9 mouse cellular contexts compared by ENCODE assay signal in genomic region chr2:157059166-157059565, GRCm38 (mm10). TPM values are rescaled to one million over a fixed set of nuclear protein-coding genes. Genes with fewer than 3 reads are reported as not detected.
DNase-seq lines count a peak whose midpoint lies in the region; ATAC-seq and TF ChIP-seq lines count a peak whose summit lies in the region.
"Had no signal": no experiment of that assay in that cellular context is flagged by ENCODE, and none has a peak within 500 bp of the region (broad histone marks: within the 10 kb centered on the region; RNA-seq: fewer than 3 reads in every experiment).

No protein-coding gene starts in this region.

- peaks cover 7% of the 10 kb centered on the region for H3K4me1 ChIP-seq in kidney, adult 2 months (ENCODE audit: control insufficient read depth, insufficient read depth, low read length)
- H3K4me1 ChIP-seq in embryonic facial prominence, embryonic 14.5 days (ENCODE audit: control insufficient read depth, insufficient read depth, low read length) = peaks cover 37% of the 10 kb centered on the region
- peaks cover 21% of the 10 kb centered on the region for H3K4me1 ChIP-seq in intestine, embryonic 14.5 days (replicated peaks; ENCODE audit: control insufficient read depth, insufficient read depth, low read length)
- H3K4me1 ChIP-seq in neural tube, embryonic 12.5 days = peaks cover 39% of the 10 kb centered on the region

- no peak; the same call in 1 of the 2 replicates for ATAC-seq in embryonic facial prominence, embryonic 14.5 days (ENCODE audit: low read depth)
- ATAC-seq in intestine, embryonic 14.5 days (replicated peaks; ENCODE audit: low FRiP score, low TSS enrichment, low read depth) = no peak
- peak; percentile 38; the same call in 1 of the 2 replicates for ATAC-seq in neural tube, embryonic 12.5 days (ENCODE audit: low FRiP score, low read depth)
- ATAC-seq in megakaryocyte-erythroid progenitor cell, adult 5-6 weeks (replicated peaks; ENCODE audit: low FRiP score, low TSS enrichment, poor library complexity, severe bottlenecking) = no peak

- H3K4me2 ChIP-seq in embryonic facial prominence, embryonic 14.5 days (ENCODE audit: low read depth, low read length) = peak overlapping the region; percentile 50
- H3K4me2 ChIP-seq in intestine, embryonic 14.5 days (ENCODE audit: low read length) = peak overlapping the region; percentile 39
- peak overlapping the region; percentile 50 for H3K4me2 ChIP-seq in neural tube, embryonic 12.5 days (replicated peaks)

- peak overlapping the region; percentile 35; the same call in 1 of the 2 replicates for H3K27ac ChIP-seq in kidney, adult 2 months (ENCODE audit: insufficient read depth, low read depth, low read length)
- H3K27ac ChIP-seq in embryonic facial prominence, embryonic 14.5 days (replicated peaks; ENCODE audit: low read depth, low read length) = peak overlapping the region; percentile 85
- peak overlapping the region; percentile 82 for H3K27ac ChIP-seq in intestine, embryonic 14.5 days (ENCODE audit: low read depth)
- peak overlapping the region; percentile 18; the same call in 1 of the 2 replicates for H3K27ac ChIP-seq in neural tube, embryonic 12.5 days

- H3K4me3 ChIP-seq in kidney, adult 2 months (ENCODE audit: insufficient read depth, low read depth, low read length) = no peak overlapping the region
- no peak overlapping the region for H3K4me3 ChIP-seq in embryonic facial prominence, embryonic 14.5 days (ENCODE audit: low read depth, low read length)
- 0 out of 2 replicates have a peak overlapping the region, but pooled peaks have one; percentile 2 for H3K4me3 ChIP-seq in intestine, embryonic 14.5 days (ENCODE audit: low read depth, low read length)
- no peak overlapping the region for H3K4me3 ChIP-seq in neural tube, embryonic 12.5 days

- no peak for TF ChIP-seq CTCF in kidney, adult 2 months (conservative IDR thresholded peaks at IDR 0.05; ENCODE audit: insufficient read depth, insufficient read length, low read depth, low read length)

- TF ChIP-seq POLR2A in kidney, adult 2 months (IDR thresholded peaks at IDR 0.05; ENCODE audit: low read depth, low read length) = no peak

- no peaks in the 10 kb centered on the region for H3K27me3 ChIP-seq in kidney, adult 2 months (replicated peaks; ENCODE audit: control insufficient read depth, insufficient read depth, low read length)
- no peaks in the 10 kb centered on the region for H3K27me3 ChIP-seq in embryonic facial prominence, embryonic 14.5 days (replicated peaks; ENCODE audit: control insufficient read depth, insufficient read depth, low read length)
- H3K27me3 ChIP-seq in intestine, embryonic 14.5 days (replicated peaks; ENCODE audit: control insufficient read depth, insufficient read depth, low read length) = no peaks in the 10 kb centered on the region
- H3K27me3 ChIP-seq in neural tube, embryonic 12.5 days (replicated peaks) = no peaks in the 10 kb centered on the region

- DNase-seq in kidney, adult 2 months = no peak
- DNase-seq in kidney, postnatal 36 days = no peak
- no peak for DNase-seq in embryonic facial prominence, embryonic 14.5 days (ENCODE audit: low spot score)
- no peak for DNase-seq in intestine, embryonic 14.5 days (ENCODE audit: low spot score)
- DNase-seq in thymus, postnatal 36 days = no peak
- no peak for DNase-seq in thymus, adult 18-20 months

- H3K9ac ChIP-seq in embryonic facial prominence, embryonic 14.5 days (ENCODE audit: low read depth, low read length) = peak overlapping the region; percentile 15; the same call in 1 of the 2 replicates
- no peak overlapping the region for H3K9ac ChIP-seq in intestine, embryonic 14.5 days (ENCODE audit: low read length)
- no peak overlapping the region for H3K9ac ChIP-seq in neural tube, embryonic 12.5 days

- 59% methylated on average over 8 of the region's 8 CpGs for WGBS in kidney, adult 2 months
- WGBS in embryonic facial prominence, embryonic 14.5 days = 59% methylated on average over 8 of the region's 8 CpGs
- 59% methylated on average over 8 of the region's 8 CpGs for WGBS in intestine, embryonic 14.5 days
- 51% methylated on average over 8 of the region's 8 CpGs for WGBS in neural tube, embryonic 12.5 days

- H3K36me3 ChIP-seq in kidney, adult 2 months (ENCODE audit: control insufficient read depth, insufficient read depth, low read length) = no peaks in the 10 kb centered on the region
- H3K36me3 ChIP-seq in embryonic facial prominence, embryonic 14.5 days (ENCODE audit: control insufficient read depth, insufficient read depth, low read length) = peaks cover 35% of the 10 kb centered on the region
- peaks cover 32% of the 10 kb centered on the region for H3K36me3 ChIP-seq in intestine, embryonic 14.5 days (ENCODE audit: control insufficient read depth, insufficient read depth, low read length)
- peaks cover 43% of the 10 kb centered on the region for H3K36me3 ChIP-seq in neural tube, embryonic 12.5 days

- H3K9me3 ChIP-seq in embryonic facial prominence, embryonic 14.5 days (ENCODE audit: control insufficient read depth, low read length) = no peaks in the 10 kb centered on the region
- no peaks in the 10 kb centered on the region for H3K9me3 ChIP-seq in intestine, embryonic 14.5 days (ENCODE audit: control insufficient read depth, low read length)
- no peaks in the 10 kb centered on the region for H3K9me3 ChIP-seq in neural tube, embryonic 12.5 days

RNA-seq across cellular contexts. Expression of gene Soga1, which starts 19.9 kb away (rescaled TPM):
- 5.3 and 5.4 TPM in 2 replicates for polyA plus RNA-seq in kidney, adult 2 months (2012; rRNA removed)
- 5.2 and 6.3 TPM in 2 replicates for polyA plus RNA-seq in embryonic facial prominence, embryonic 14.5 days (2014; fragmentation: Nextera tagmentation; extraction: Ambion mirVana)
- polyA plus RNA-seq in intestine, embryonic 14.5 days (2014; fragmentation: Nextera tagmentation; extraction: Ambion mirVana) = 4.7 and 6.1 TPM in 2 replicates
- 6.1 TPM in 2 replicates for polyA plus RNA-seq in neural tube, embryonic 12.5 days (2016; fragmentation: Nextera tagmentation; extraction: Ambion mirVana)
- 11.0 and 11.7 TPM in 2 replicates for total RNA-seq in megakaryocyte-erythroid progenitor cell, adult 5-6 weeks (2014; fragmentation: Nextera tagmentation)
- total RNA-seq in megakaryocyte-erythroid progenitor cell, adult 5-6 weeks (2017) = 5.6 and 8.6 TPM in 2 replicates

RNA-seq across cellular contexts. Expression of gene Tldc2, which starts 27.7 kb away (rescaled TPM):
- polyA plus RNA-seq in kidney, adult 2 months (2012; rRNA removed) = 11.3 and 12.2 TPM in 2 replicates
- polyA plus RNA-seq in embryonic facial prominence, embryonic 14.5 days (2014; fragmentation: Nextera tagmentation; extraction: Ambion mirVana) = not detected in 2 replicates
- polyA plus RNA-seq in intestine, embryonic 14.5 days (2014; fragmentation: Nextera tagmentation; extraction: Ambion mirVana) = not detected in 2 replicates
- not detected in 2 replicates for polyA plus RNA-seq in neural tube, embryonic 12.5 days (2016; fragmentation: Nextera tagmentation; extraction: Ambion mirVana)
- not detected in 2 replicates for total RNA-seq in megakaryocyte-erythroid progenitor cell, adult 5-6 weeks (2014; fragmentation: Nextera tagmentation)
- not detected in 2 replicates for total RNA-seq in megakaryocyte-erythroid progenitor cell, adult 5-6 weeks (2017)
- total RNA-seq: liver, adult 2 months had no signal
- polyA plus RNA-seq: liver, adult 2 months had no signal

RNA-seq across cellular contexts. Expression of gene Dsn1, which starts 52.2 kb away (rescaled TPM):
- polyA plus RNA-seq in kidney, adult 2 months (2012; rRNA removed) = 2.0 and 2.4 TPM in 2 replicates
- polyA plus RNA-seq in embryonic facial prominence, embryonic 14.5 days (2014; fragmentation: Nextera tagmentation; extraction: Ambion mirVana) = 25.8 and 32.7 TPM in 2 replicates
- 31.6 and 36.4 TPM in 2 replicates for polyA plus RNA-seq in intestine, embryonic 14.5 days (2014; fragmentation: Nextera tagmentation; extraction: Ambion mirVana)
- polyA plus RNA-seq in neural tube, embryonic 12.5 days (2016; fragmentation: Nextera tagmentation; extraction: Ambion mirVana) = 29.1 and 30.3 TPM in 2 replicates
- 31.8 and 35.1 TPM in 2 replicates for total RNA-seq in megakaryocyte-erythroid progenitor cell, adult 5-6 weeks (2014; fragmentation: Nextera tagmentation)
- total RNA-seq in megakaryocyte-erythroid progenitor cell, adult 5-6 weeks (2017) = 34.1 and 93.4 TPM in 2 replicates

Comparison
In these comparisons a context has a peak if more than half of its experiments do, and no peak if none do; other contexts are left out.
1. H3K27ac ChIP-seq: peak in every context shown above with its lines; median percentile 85 in embryonic facial prominence, embryonic 14.5 days; 82 in intestine, embryonic 14.5 days; 35 in kidney, adult 2 months; 18 in neural tube, embryonic 12.5 days.
2. RNA of gene Tldc2, which starts 27.7 kb away (polyA plus RNA-seq): 11.3 to 12.2 TPM in kidney, adult 2 months; not detected in embryonic facial prominence, embryonic 14.5 days, not detected in intestine, embryonic 14.5 days and not detected in neural tube, embryonic 12.5 days; every median in the first group is over 10 times any median in the second.
3. Peak in every context shown above with its lines, with median percentiles within 50 percentile points of each other: H3K4me2 ChIP-seq.